Mouse (Mus musculus): ENCODE measurements around the gene Calm2. TPM values are rescaled to one million over a fixed set of nuclear protein-coding genes. Genes with fewer than 3 reads are reported as not detected.

Calm2 gene
- total and polyA plus RNA-seq, 3 experiments: 126 to 321 (median 208) TPM

DNA sequence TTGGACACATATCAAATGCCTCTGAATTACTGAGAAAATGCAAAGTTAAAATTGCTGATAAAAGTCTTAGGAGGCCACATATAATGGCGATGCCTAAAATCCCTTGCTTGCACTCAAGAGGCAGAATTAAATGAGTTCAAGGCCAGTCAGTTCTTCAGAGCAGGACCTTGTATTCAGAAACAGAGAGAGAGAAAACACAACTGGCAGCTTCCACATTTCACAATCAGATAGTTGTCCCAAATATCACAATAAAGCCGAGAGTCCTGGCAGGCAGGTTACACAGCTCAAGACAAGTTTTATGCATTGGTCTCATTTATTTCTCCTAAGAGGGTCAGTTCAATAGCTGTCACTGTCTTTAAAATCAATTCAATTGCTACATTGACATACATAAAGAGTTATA, 5.2 kb downstream of the Calm2 start:
- Histone ChIP-seq H3K27ac (ENCODE audit: control insufficient read depth, low read depth, low read length) (no peak overlapping the region), H3K4me1 (ENCODE audit: control insufficient read depth in 1 of 2, insufficient read depth in 2 of 2, low read length in 2 of 2) (peaks cover 10% of the 10 kb centered on the region in 2 experiments), H3K9me3 (replicated peaks; ENCODE audit: insufficient read depth, low read length) (no peaks in the 10 kb centered on the region), H3K9ac (ENCODE audit: control insufficient read depth, low read depth, low read length, poor library complexity, severe bottlenecking) (no peak overlapping the region), H3K36me3 (ENCODE audit: control insufficient read depth in 1 of 2, insufficient read depth in 2 of 2, low read length in 2 of 2) (peaks cover 25 to 33% of the 10 kb centered on the region in 2 experiments), H3K79me2 (ENCODE audit: control insufficient read depth, insufficient read depth, low read length, poor library complexity) (peaks cover 56% of the 10 kb centered on the region), H3K27me3 (ENCODE audit: control insufficient read depth in 1 of 2, insufficient read depth in 2 of 2, low read length in 2 of 2) (no peaks in the 10 kb centered on the region), H3K4me3 (ENCODE audit: control insufficient read depth in 1 of 2, insufficient read depth in 1 of 2, low read depth in 2 of 2, low read length in 2 of 2) (no peak overlapping the region)
- TF ChIP-seq MEF2A (IDR thresholded peaks at IDR 0.05; ENCODE audit: extremely low read depth, insufficient replicate concordance, low read depth, low read length, poor library complexity, severe bottlenecking) (no peak), ZC3H11A (IDR thresholded peaks at IDR 0.05; ENCODE audit: low read depth, low read length) (no peak), USF1 (IDR thresholded peaks at IDR 0.05; ENCODE audit: low read depth, low read length) (no peak), MXI1 (IDR thresholded peaks at IDR 0.05; ENCODE audit: low read depth, low read length) (0 out of 2 replicates have a peak, but pooled peaks have one; percentile 21), SIN3A (IDR thresholded peaks at IDR 0.05; ENCODE audit: low read length) (no peak; the same call in 1 of the 2 replicates), NRF1 (IDR thresholded peaks at IDR 0.05; ENCODE audit: insufficient read depth, low read depth, low read length, poor library complexity, severe bottlenecking) (no peak)
- no peak for DNase-seq (ENCODE audit: low read depth, low spot score)

DNA sequence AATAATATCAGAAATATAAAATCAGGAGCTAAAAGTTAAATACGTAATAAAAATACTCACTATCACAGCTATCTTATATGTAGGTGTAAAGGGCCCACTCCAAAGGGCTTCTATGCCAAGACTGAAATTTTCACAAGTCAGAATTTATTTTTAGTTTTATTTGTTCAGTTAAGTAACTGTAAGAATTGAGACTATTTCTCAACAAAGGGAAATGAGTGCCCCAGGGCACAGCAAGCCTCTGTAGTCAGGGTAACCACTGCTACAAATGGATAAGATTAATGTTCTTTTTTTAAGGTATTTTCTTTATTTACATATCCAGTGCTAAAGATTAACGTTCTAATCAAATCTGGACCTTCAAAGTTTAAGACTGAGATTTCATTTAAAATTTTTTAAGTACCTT, 7.3 kb downstream of the Calm2 start:
- Histone ChIP-seq H3K9ac (ENCODE audit: control insufficient read depth, low read depth, low read length, poor library complexity, severe bottlenecking) (no peak overlapping the region), H3K9me3 (replicated peaks; ENCODE audit: insufficient read depth, low read length) (no peaks in the 10 kb centered on the region), H3K27me3 (ENCODE audit: control insufficient read depth in 1 of 2, insufficient read depth in 2 of 2, low read length in 2 of 2) (no peaks in the 10 kb centered on the region), H3K27ac (ENCODE audit: control insufficient read depth, low read depth, low read length) (no peak overlapping the region), H3K79me2 (ENCODE audit: control insufficient read depth, insufficient read depth, low read length, poor library complexity) (peaks cover 38% of the 10 kb centered on the region), H3K4me3 (ENCODE audit: control insufficient read depth in 1 of 2, insufficient read depth in 1 of 2, low read depth in 2 of 2, low read length in 2 of 2) (no peak overlapping the region), H3K4me1 (ENCODE audit: control insufficient read depth in 1 of 2, insufficient read depth in 2 of 2, low read length in 2 of 2) (peaks cover 3 to 10% of the 10 kb centered on the region in 2 experiments), H3K36me3 (ENCODE audit: control insufficient read depth in 1 of 2, insufficient read depth in 2 of 2, low read length in 2 of 2) (peaks cover 28 to 39% of the 10 kb centered on the region in 2 experiments)
- no peak for DNase-seq (ENCODE audit: low read depth, low spot score)
- TF ChIP-seq NRF1 (IDR thresholded peaks at IDR 0.05; ENCODE audit: insufficient read depth, low read depth, low read length, poor library complexity, severe bottlenecking) (no peak), ZNF384 (IDR thresholded peaks at IDR 0.05; ENCODE audit: low read depth, low read length) (no peak), MYC (IDR thresholded peaks at IDR 0.05; ENCODE audit: low read depth, low read length) (no peak), USF1 (IDR thresholded peaks at IDR 0.05; ENCODE audit: low read depth, low read length) (no peak), CHD2 (IDR thresholded peaks at IDR 0.05; ENCODE audit: low read length) (no peak), POLR2AphosphoS2 (IDR thresholded peaks at IDR 0.05; ENCODE audit: low read length) (no peak), MYB (IDR thresholded peaks at IDR 0.05; ENCODE audit: low read depth, low read length) (no peak), KAT2A (conservative IDR thresholded peaks at IDR 0.05; ENCODE audit: low read depth, low read length) (no peak), ZC3H11A (IDR thresholded peaks at IDR 0.05; ENCODE audit: low read depth, low read length) (no peak)

DNA sequence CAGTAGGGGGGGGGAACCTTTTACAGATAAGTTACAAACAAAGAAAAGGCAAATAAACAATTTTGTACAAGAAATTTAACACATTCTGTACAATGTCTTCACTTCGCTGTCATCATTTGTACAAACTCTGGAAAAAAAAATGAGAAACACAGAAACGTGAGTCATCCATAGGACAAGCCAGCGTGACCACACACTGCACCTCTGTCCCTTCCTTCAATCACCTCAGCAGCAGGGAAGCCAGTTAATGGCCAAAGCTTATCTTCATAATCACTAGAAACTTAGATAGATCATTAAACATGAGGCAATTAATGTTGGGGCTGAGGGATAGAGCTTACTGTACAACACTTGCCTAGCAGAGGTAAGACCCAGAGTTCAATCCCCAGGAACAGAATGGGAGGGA, 12.8 kb downstream of the Calm2 start:
- no peaks in the 10 kb centered on the region for H3K4me1 ChIP-seq (ENCODE audit: control insufficient read depth in 1 of 2, insufficient read depth in 2 of 2, low read length in 2 of 2)
- H3K27me3 ChIP-seq (ENCODE audit: control insufficient read depth in 1 of 2, insufficient read depth in 2 of 2, low read length in 2 of 2): no peaks in the 10 kb centered on the region
- peaks cover 6% of the 10 kb centered on the region for H3K79me2 ChIP-seq (ENCODE audit: control insufficient read depth, insufficient read depth, low read length, poor library complexity)
- peaks cover 0 to 23% of the 10 kb centered on the region in 2 experiments; a peak in 3 of 4 replicates for H3K36me3 ChIP-seq (ENCODE audit: control insufficient read depth in 1 of 2, insufficient read depth in 2 of 2, low read length in 2 of 2)
- no peak overlapping the region for H3K9ac ChIP-seq (ENCODE audit: control insufficient read depth, low read depth, low read length, poor library complexity, severe bottlenecking)
- DNase-seq (ENCODE audit: low read depth, low spot score): no peak
- no peaks in the 10 kb centered on the region for H3K9me3 ChIP-seq (replicated peaks; ENCODE audit: insufficient read depth, low read length)
- H3K4me3 ChIP-seq (ENCODE audit: control insufficient read depth in 1 of 2, insufficient read depth in 1 of 2, low read depth in 2 of 2, low read length in 2 of 2): no peak overlapping the region
- H3K27ac ChIP-seq (ENCODE audit: control insufficient read depth, low read depth, low read length): no peak overlapping the region
- TF ChIP-seq GATA1 (IDR thresholded peaks at IDR 0.05; ENCODE audit: low read depth, low read length) (no peak), MEF2A (IDR thresholded peaks at IDR 0.05; ENCODE audit: extremely low read depth, insufficient replicate concordance, low read depth, low read length, poor library complexity, severe bottlenecking) (no peak), RCOR1 (IDR thresholded peaks at IDR 0.05; ENCODE audit: low read depth, low read length) (no peak), BHLHE40 (IDR thresholded peaks at IDR 0.05; ENCODE audit: borderline replicate concordance, low read depth, low read length) (no peak), CTCF (IDR thresholded peaks at IDR 0.05 in 2 of 3, conservative IDR thresholded peaks at IDR 0.05 in 1 of 3; ENCODE audit: control insufficient read depth in 1 of 3, insufficient read depth in 1 of 3, low read depth in 2 of 3, low read length in 3 of 3, poor library complexity in 1 of 3, severe bottlenecking in 1 of 3) (no peak), USF2 (IDR thresholded peaks at IDR 0.05; ENCODE audit: borderline replicate concordance in 1 of 2, insufficient read depth in 1 of 2, low read depth in 1 of 2, low read length in 2 of 2) (no peak), TCF12 (IDR thresholded peaks at IDR 0.05; ENCODE audit: low read depth, low read length) (no peak), HCFC1 (IDR thresholded peaks at IDR 0.05; ENCODE audit: low read depth, low read length) (no peak), ZNF384 (IDR thresholded peaks at IDR 0.05; ENCODE audit: low read depth, low read length) (no peak), UBTF (IDR thresholded peaks at IDR 0.05; ENCODE audit: borderline replicate concordance, insufficient read depth, low read depth, low read length) (no peak), ETS1 (IDR thresholded peaks at IDR 0.05; ENCODE audit: low read depth, low read length) (no peak), RAD21 (IDR thresholded peaks at IDR 0.05; ENCODE audit: low read depth, low read length) (no peak), ZKSCAN1 (IDR thresholded peaks at IDR 0.05; ENCODE audit: low read depth, low read length) (no peak), USF1 (IDR thresholded peaks at IDR 0.05; ENCODE audit: low read depth, low read length) (no peak), NELFE (IDR thresholded peaks at IDR 0.05; ENCODE audit: low read depth, low read length) (no peak), SIN3A (IDR thresholded peaks at IDR 0.05; ENCODE audit: low read length) (no peak)

Data from MEL (cell line).